Mouse (Mus musculus) heart, postnatal 0 days (tissue): ENCODE measurements at regions not wholly inside any gene's neighbourhood (a gene's known extent, or its start where the extent isn't known, plus 50 kb on each side); places are given as distances from the start of the nearest gene placed in this dataset.

ENCODE experiments used
- CTCF ChIP-seq: IDR thresholded peaks from 2 replicates; pipeline ENCODE4 v1.5.1; 2016; ENCODE audit warnings: antibody characterized with exemption, control low read depth, low read depth
- EP300 ChIP-seq: IDR thresholded peaks from 2 replicates; pipeline ENCODE4 v1.6.1; 2016; ENCODE audit warnings: antibody characterized with exemption, low read depth

DNA sequence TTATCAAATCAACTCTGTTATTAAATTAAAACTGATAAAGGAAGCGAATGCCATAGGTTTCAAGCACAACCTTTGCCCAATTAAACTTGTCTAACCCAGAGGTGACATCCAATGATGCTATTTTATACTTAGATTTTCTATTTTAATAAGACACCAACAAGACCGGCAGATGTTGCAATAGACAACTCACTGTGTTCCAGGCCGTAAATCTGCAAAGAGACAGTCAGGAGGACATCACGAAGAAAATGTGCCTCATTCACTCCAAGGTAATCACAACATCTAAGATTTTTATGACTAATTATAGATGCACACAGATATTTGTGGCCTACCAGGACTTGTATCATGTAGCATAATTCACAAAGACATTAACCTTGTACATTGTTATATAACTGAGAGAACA is 281.5 kb upstream of the Cd180 start:
- TF ChIP-seq CTCF: no peak
- no peak for TF ChIP-seq EP300
